Mouse (Mus musculus): ENCODE results near the gene Fbxl18. TPM values are rescaled to one million over a fixed set of nuclear protein-coding genes. Genes with fewer than 3 reads are reported as not detected.

Gene Fbxl18
- polyA plus RNA-seq, 1 experiment from 2014 or later: 10.3 TPM

DNA sequence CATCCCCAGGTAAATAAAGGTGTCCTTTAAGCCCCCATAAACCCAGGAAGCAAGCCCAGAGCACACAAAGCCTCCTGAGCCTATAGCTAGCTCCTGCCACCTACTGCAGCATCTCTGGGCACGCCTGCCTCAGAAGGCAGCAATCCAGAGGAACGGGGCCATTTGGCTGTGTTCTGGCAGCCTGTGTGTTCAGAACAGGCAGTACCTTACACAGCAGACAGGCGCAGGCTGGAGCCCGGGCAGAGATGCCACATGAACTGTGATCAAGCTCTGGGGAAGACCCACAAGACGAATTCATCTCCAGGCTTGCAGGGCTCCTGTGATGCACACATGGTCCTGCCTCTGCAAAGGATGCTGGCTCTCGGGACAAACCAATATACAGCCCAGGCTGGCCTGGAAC, 15.0 kb downstream of the Fbxl18 start:
- Histone ChIP-seq H3K4me1 (ENCODE audit: control insufficient read depth, insufficient read depth, low read length) (peaks cover 11% of the 10 kb centered on the region; the same call in 1 of the 2 replicates), H3K9me3 (ENCODE audit: control insufficient read depth, low read length) (no peaks in the 10 kb centered on the region), H3K27me3 (replicated peaks; ENCODE audit: control insufficient read depth, insufficient read depth, low read length) (no peaks in the 10 kb centered on the region), H3K9ac (ENCODE audit: low read depth, low read length) (no peak overlapping the region), H3K36me3 (ENCODE audit: control insufficient read depth, insufficient read depth, low read length) (peaks cover 17% of the 10 kb centered on the region), H3K27ac (ENCODE audit: low read length) (no peak overlapping the region), H3K4me2 (ENCODE audit: low read depth, low read length) (no peak overlapping the region), H3K4me3 (ENCODE audit: low read length) (no peak overlapping the region)
- no peak for ATAC-seq
- 80% methylated on average over 6 of the region's 6 CpGs for WGBS

DNA sequence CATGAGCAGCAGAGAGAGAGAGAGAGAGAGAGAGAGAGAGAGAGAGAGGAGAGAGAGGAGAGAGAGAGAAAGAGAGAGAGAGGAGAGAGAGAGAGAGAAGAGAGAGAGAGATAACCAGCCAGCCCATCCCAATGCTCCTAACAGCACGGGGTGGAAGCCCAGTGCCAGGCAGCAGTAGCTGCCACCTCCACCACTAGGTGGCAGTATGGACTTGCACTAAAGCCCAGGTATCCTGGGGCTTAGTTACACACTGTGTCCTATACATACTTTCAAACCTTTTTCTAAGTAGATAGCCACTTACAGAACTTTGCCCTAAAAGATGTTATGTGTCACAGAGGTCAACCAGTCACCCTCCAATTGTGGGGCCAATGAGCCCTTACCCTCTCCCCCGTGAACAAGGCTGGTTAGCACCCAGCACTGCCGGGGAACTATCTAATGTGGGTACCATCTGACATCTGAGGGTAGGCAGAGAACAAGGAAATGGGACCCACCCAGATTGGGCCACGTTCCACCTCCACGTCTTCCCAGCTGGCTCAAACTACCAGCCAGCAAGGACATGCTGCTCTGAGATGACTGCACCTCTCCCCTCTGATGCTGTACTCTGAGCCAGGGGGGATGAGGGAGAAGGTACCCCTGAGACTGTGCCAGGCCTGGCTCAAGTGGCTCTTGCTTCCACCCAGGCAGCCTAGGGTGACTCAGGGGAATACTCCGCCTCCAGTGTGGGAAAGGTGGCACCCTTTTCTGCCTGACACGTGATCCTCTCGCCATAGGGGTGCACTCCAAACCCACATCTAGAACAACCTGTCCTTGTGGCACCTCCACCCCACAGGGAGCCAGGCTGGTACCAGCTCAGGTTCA, 15.7 kb downstream of the Fbxl18 start:
- 73% methylated on average over 8 of the region's 8 CpGs for WGBS
- H3K4me3 ChIP-seq (ENCODE audit: low read length): no peak overlapping the region
- ATAC-seq: peak; percentile 85
- H3K36me3 ChIP-seq (ENCODE audit: control insufficient read depth, insufficient read depth, low read length): peaks cover 13% of the 10 kb centered on the region; the same call in 1 of the 2 replicates
- H3K9ac ChIP-seq (ENCODE audit: low read depth, low read length): no peak overlapping the region
- H3K27me3 ChIP-seq (replicated peaks; ENCODE audit: control insufficient read depth, insufficient read depth, low read length): no peaks in the 10 kb centered on the region
- H3K4me2 ChIP-seq (ENCODE audit: low read depth, low read length): no peak overlapping the region
- peaks cover 11% of the 10 kb centered on the region; the same call in 1 of the 2 replicates for H3K4me1 ChIP-seq (ENCODE audit: control insufficient read depth, insufficient read depth, low read length)
- no peaks in the 10 kb centered on the region for H3K9me3 ChIP-seq (ENCODE audit: control insufficient read depth, low read length)
- H3K27ac ChIP-seq (ENCODE audit: low read length): no peak overlapping the region

DNA sequence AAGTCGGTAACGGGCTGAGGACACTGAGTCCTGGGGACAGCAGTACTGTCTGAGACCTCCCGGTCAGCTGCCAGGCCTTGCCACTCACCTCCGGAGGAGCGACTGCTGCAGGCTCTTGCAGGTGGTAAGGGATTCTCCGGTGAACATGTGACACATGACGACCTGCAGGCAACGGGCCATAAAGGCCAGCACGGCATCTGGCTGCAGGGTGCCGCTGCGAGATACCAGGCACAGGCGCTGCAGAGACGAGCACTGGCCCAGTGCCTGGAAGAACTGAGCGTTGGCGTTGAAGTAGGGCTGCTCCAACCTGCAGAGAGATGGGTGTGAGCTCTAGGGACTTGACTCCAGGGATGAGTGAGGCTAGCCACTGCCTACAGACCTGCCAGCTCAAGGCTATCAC, 16.7 kb downstream of the Fbxl18 start:
- ATAC-seq: no peak
- no peak overlapping the region for H3K9ac ChIP-seq (ENCODE audit: low read depth, low read length)
- no peaks in the 10 kb centered on the region for H3K27me3 ChIP-seq (replicated peaks; ENCODE audit: control insufficient read depth, insufficient read depth, low read length)
- H3K27ac ChIP-seq (ENCODE audit: low read length): no peak overlapping the region
- no peaks in the 10 kb centered on the region for H3K9me3 ChIP-seq (ENCODE audit: control insufficient read depth, low read length)
- no peak overlapping the region for H3K4me2 ChIP-seq (ENCODE audit: low read depth, low read length)
- 89% methylated on average over 15 of the region's 15 CpGs for WGBS
- H3K4me1 ChIP-seq (ENCODE audit: control insufficient read depth, insufficient read depth, low read length): peaks cover 11% of the 10 kb centered on the region; the same call in 1 of the 2 replicates
- no peak overlapping the region for H3K4me3 ChIP-seq (ENCODE audit: low read length)
- H3K36me3 ChIP-seq (ENCODE audit: control insufficient read depth, insufficient read depth, low read length): peaks cover 13% of the 10 kb centered on the region; the same call in 1 of the 2 replicates

DNA sequence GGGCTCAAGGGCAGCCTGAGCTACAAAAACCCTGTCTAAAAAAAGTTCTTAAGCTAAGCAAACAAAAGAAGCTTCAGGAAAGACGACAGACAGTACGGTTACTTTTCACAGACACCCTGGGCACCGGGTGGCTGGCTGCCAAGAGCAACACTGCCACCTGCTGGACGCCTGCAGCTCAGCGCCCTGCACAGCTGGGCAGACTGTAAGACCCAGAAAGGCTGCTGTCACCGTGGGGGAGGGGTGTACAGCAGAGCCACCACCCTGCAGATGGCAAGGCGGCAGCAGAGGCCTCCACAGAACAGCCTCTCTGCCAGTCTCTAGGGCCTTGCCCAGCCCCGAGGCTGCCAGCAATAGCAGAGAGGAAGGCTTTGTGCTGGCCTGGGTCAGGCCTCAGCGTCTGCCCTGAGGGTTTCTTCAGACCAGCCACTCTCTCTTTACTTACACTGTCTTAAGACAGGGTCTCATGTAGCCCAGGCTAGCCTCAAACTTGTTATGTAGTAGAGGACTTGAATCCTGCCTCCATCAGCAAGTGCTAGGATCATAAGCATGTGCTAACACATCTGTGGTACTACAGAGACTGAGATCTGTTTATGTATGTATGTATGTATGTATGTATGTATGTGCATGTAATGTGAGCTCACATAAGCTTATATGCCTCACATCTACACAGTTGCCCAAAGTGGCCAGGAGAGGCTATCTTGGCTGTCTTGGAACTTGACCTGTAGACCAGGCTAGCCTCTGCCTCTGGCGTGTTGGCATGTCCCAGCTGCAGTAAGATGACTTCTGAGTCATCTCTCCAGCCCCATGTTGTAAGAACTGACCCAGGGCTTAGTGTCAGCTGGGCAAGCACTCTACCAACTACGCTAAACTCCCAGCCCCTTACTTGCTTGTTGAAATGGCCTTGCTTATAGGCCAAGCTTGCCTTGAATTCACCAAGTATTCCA, 17.6 kb downstream of the Fbxl18 start:
- H3K36me3 ChIP-seq (ENCODE audit: control insufficient read depth, insufficient read depth, low read length): peaks cover 13% of the 10 kb centered on the region; the same call in 1 of the 2 replicates
- H3K27me3 ChIP-seq (replicated peaks; ENCODE audit: control insufficient read depth, insufficient read depth, low read length): no peaks in the 10 kb centered on the region
- H3K9me3 ChIP-seq (ENCODE audit: control insufficient read depth, low read length): no peaks in the 10 kb centered on the region
- 28% methylated on average over 11 of the region's 11 CpGs for WGBS
- no peak overlapping the region; the same call in 1 of the 2 replicates for H3K9ac ChIP-seq (ENCODE audit: low read depth, low read length)
- H3K27ac ChIP-seq (ENCODE audit: low read length): no peak overlapping the region
- peaks cover 11% of the 10 kb centered on the region; the same call in 1 of the 2 replicates for H3K4me1 ChIP-seq (ENCODE audit: control insufficient read depth, insufficient read depth, low read length)
- no peak overlapping the region for H3K4me2 ChIP-seq (ENCODE audit: low read depth, low read length)
- no peak overlapping the region for H3K4me3 ChIP-seq (ENCODE audit: low read length)
- ATAC-seq: peak; percentile 74

DNA sequence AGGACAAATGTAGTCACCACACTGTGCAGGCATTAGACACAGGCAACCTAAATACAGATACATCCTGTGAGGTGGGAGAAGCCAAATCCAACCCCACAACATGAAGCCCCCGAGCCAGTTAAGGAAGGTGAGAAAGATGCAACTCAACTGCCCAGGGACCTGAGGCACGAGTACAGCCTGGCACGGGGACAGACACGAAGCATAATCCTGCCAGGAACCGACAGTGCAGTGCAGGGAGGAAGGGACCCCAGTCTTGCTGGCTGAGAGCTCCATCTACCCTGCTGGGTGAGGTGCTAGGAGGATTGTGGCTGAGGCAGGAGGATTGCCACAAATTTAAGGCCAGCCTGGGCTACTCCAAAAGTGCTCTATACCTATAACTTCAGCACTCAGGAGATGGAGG, 18.3 kb downstream of the Fbxl18 start:
- Histone ChIP-seq H3K4me2 (ENCODE audit: low read depth, low read length) (no peak overlapping the region), H3K4me1 (ENCODE audit: control insufficient read depth, insufficient read depth, low read length) (peaks cover 11% of the 10 kb centered on the region; the same call in 1 of the 2 replicates), H3K36me3 (ENCODE audit: control insufficient read depth, insufficient read depth, low read length) (peaks cover 17% of the 10 kb centered on the region; the same call in 1 of the 2 replicates), H3K9ac (ENCODE audit: low read depth, low read length) (no peak overlapping the region), H3K27me3 (replicated peaks; ENCODE audit: control insufficient read depth, insufficient read depth, low read length) (no peaks in the 10 kb centered on the region), H3K4me3 (ENCODE audit: low read length) (no peak overlapping the region), H3K27ac (ENCODE audit: low read length) (no peak overlapping the region), H3K9me3 (ENCODE audit: control insufficient read depth, low read length) (no peaks in the 10 kb centered on the region)
- no peak; the same call in 1 of the 2 replicates for ATAC-seq
- WGBS: 91% methylated on average over 5 of the region's 5 CpGs

DNA sequence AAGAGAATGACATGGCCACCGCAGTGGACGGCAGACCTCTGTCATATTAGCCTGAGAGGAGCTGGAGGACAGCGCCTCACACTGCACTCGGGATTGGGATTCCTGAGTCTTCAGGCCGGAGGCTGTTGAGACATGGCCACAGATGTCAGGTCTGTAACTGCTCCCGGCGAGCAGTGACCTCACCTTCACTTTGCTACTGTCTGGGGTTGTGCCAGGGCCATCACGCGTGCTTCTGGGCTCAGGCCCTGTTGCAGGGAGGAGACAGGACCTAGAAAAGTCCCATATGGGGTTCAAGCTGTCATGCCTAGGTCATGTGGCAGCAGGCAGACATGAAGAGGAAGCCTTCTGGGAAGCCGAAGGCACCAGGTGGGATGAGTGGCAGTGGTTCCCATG, 19.7 kb downstream of the Fbxl18 start:
- ATAC-seq: no peak
- no peak overlapping the region for H3K4me3 ChIP-seq (ENCODE audit: low read length)
- 95% methylated on average over 10 of the region's 10 CpGs for WGBS
- H3K27me3 ChIP-seq (replicated peaks; ENCODE audit: control insufficient read depth, insufficient read depth, low read length): no peaks in the 10 kb centered on the region
- H3K27ac ChIP-seq (ENCODE audit: low read length): no peak overlapping the region
- no peaks in the 10 kb centered on the region for H3K9me3 ChIP-seq (ENCODE audit: control insufficient read depth, low read length)
- H3K36me3 ChIP-seq (ENCODE audit: control insufficient read depth, insufficient read depth, low read length): peaks cover 19% of the 10 kb centered on the region; the same call in 1 of the 2 replicates
- H3K9ac ChIP-seq (ENCODE audit: low read depth, low read length): no peak overlapping the region
- peaks cover 2% of the 10 kb centered on the region; the same call in 1 of the 2 replicates for H3K4me1 ChIP-seq (ENCODE audit: control insufficient read depth, insufficient read depth, low read length)
- no peak overlapping the region for H3K4me2 ChIP-seq (ENCODE audit: low read depth, low read length)

DNA sequence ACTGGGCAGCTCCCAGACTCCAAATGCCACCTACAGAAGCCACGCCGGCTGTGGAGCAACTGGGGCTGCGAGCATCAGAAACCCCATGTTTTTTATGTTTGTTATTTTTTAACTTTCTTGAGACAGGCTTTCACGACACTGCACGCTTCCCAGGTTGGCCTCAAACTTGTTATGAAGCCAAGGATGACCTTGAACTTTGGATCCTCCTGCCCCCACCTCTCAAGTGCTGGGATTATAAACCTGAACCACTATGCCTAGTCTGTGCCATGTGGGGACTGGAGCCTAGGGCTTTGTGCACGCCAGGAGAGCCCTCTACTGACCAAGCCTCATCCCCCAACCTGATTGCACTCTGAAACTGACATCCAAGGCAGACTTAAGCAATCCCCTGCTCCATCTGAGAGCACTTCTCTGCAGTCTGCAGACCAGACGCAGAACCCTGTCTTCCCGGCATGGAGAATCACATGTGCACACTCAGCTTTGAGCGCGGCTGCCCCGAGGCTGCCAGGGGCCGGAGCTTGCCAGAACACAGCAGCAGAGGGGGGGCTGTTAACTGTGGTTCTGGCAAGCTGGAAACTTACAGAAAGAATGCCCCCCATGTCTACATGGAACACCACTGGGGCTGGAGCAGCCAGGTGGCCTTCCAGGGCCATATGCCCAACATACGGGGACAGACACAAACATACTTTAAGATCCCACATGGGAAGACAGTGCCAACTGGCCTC, 20.3 kb downstream of the Fbxl18 start:
- H3K4me2 ChIP-seq (ENCODE audit: low read depth, low read length): no peak overlapping the region
- H3K36me3 ChIP-seq (ENCODE audit: control insufficient read depth, insufficient read depth, low read length): peaks cover 19% of the 10 kb centered on the region; the same call in 1 of the 2 replicates
- no peaks in the 10 kb centered on the region for H3K4me1 ChIP-seq (ENCODE audit: control insufficient read depth, insufficient read depth, low read length)
- 86% methylated on average over 13 of the region's 13 CpGs for WGBS
- H3K27me3 ChIP-seq (replicated peaks; ENCODE audit: control insufficient read depth, insufficient read depth, low read length): no peaks in the 10 kb centered on the region
- H3K27ac ChIP-seq (ENCODE audit: low read length): no peak overlapping the region
- no peak for ATAC-seq
- H3K9ac ChIP-seq (ENCODE audit: low read depth, low read length): no peak overlapping the region; the same call in 1 of the 2 replicates
- no peak overlapping the region for H3K4me3 ChIP-seq (ENCODE audit: low read length)
- H3K9me3 ChIP-seq (ENCODE audit: control insufficient read depth, low read length): no peaks in the 10 kb centered on the region

DNA sequence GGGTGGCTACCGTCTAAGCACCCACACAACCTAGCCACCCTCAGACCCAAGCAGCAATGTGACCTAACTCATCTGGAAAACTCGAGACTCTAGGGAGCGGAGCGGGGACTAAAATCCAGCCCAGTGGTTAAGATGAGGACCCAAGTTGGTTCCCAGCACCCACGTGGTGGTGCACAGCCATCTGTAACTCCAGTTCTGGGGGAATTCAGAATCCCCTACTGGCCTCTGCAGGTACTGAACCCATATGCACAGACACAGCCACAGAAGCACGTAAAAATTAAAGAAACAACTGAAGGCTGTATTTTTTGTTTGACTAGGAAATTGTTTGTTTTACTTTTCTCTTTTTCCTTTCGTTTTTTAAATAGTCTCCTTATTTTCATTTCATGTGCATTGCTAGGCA, 21.5 kb downstream of the Fbxl18 start:
- no peak overlapping the region for H3K4me3 ChIP-seq (ENCODE audit: low read length)
- 92% methylated on average over 7 of the region's 7 CpGs for WGBS

More for the DNA sequence above, 21.5 kb downstream of the Fbxl18 start:
- no peaks in the 10 kb centered on the region for H3K27me3 ChIP-seq (replicated peaks; ENCODE audit: control insufficient read depth, insufficient read depth, low read length)
- no peak overlapping the region for H3K27ac ChIP-seq (ENCODE audit: low read length)
- peaks cover 19% of the 10 kb centered on the region; the same call in 1 of the 2 replicates for H3K36me3 ChIP-seq (ENCODE audit: control insufficient read depth, insufficient read depth, low read length)
- H3K9ac ChIP-seq (ENCODE audit: low read depth, low read length): no peak overlapping the region
- no peaks in the 10 kb centered on the region for H3K4me1 ChIP-seq (ENCODE audit: control insufficient read depth, insufficient read depth, low read length)
- no peak for ATAC-seq
- no peak overlapping the region for H3K4me2 ChIP-seq (ENCODE audit: low read depth, low read length)
- no peaks in the 10 kb centered on the region for H3K9me3 ChIP-seq (ENCODE audit: control insufficient read depth, low read length)

All from intestine, embryonic 16.5 days (tissue).